Mouse (Mus musculus) heart, adult 2 months (tissue): ENCODE data around the gene A930002H24Rik. TPM values are rescaled to one million over a fixed set of nuclear protein-coding genes. Genes with fewer than 3 reads are reported as not detected.

ENCODE experiments used
- DNase-seq, 2 experiments: peaks; one replicate each; pipeline ENCODE4 v3.0.0; 2021
- H3K27ac ChIP-seq: fragments of 200-600 bp; 2 replicates; pipeline ENCODE4 v1.8.1; 2022
- H3K27me3 ChIP-seq: fragments of 200-500 bp; 2 replicates; pipeline ENCODE4 v1.6.1; 2012; ENCODE audit warnings: mild to moderate bottlenecking, low read length, inconsistent platforms, mixed read lengths; ENCODE audit not compliant: control insufficient read depth, insufficient read depth
- H3K36me3 ChIP-seq: fragments of 200-500 bp; 2 replicates; pipeline ENCODE4 v1.6.1; 2012; ENCODE audit warnings: low read length, inconsistent platforms; ENCODE audit not compliant: control insufficient read depth, insufficient read depth
- H3K4me1 ChIP-seq: fragments of 200-500 bp; 2 replicates; pipeline ENCODE4 v1.6.1; 2011; ENCODE audit warnings: low read length; ENCODE audit not compliant: control insufficient read depth, insufficient read depth
- H3K4me3 ChIP-seq: fragments of 200-600 bp; 2 replicates; pipeline ENCODE4 v1.8.1; 2022
- H3K79me2 ChIP-seq: fragments of 200-500 bp; replicated peaks from 2 replicates; pipeline ENCODE4 v1.6.1; 2012; ENCODE audit warnings: mild to moderate bottlenecking, inconsistent platforms, low read length, moderate library complexity, mixed read lengths; ENCODE audit not compliant: control insufficient read depth, insufficient read depth
- H3K9ac ChIP-seq: fragments of 200-500 bp; 2 replicates; pipeline ENCODE4 v1.6.1; 2012; ENCODE audit warnings: low read depth, mild to moderate bottlenecking, control low read depth, inconsistent platforms, low read length, mixed read lengths
- CTCF ChIP-seq: fragments of 200-600 bp; IDR thresholded peaks from 2 replicates; pipeline ENCODE4 v1.8.1; 2022; ENCODE audit warnings: antibody characterized with exemption, mild to moderate bottlenecking, moderate library complexity
- EP300 ChIP-seq: fragments of 200-500 bp; IDR thresholded peaks from 2 replicates; pipeline ENCODE4 v1.6.1; 2011; ENCODE audit warnings: low read depth, low read length, control low read depth; ENCODE audit not compliant: insufficient read depth
- POLR2A ChIP-seq: fragments of 200-500 bp; IDR thresholded peaks from 2 replicates; pipeline ENCODE4 v1.6.1; 2011; ENCODE audit warnings: mild to moderate bottlenecking, low read depth, low read length, control low read depth; ENCODE audit not compliant: insufficient read depth
- WGBS: fragments of 180-500 bp; shearing (Covaris S2); methylation state at CpG from one replicate; pipeline ENCODE4 v1.1.7; 2018; 5-methylcytosine and 5-hydroxymethylcytosine counted together
- intact Hi-C: fragments of 180-260 bp; cut with DNase I; formaldehyde crosslinking; loops from one replicate; pipeline ENCODE4 v1.15.1; 2025
- polyA plus RNA-seq: library from polyadenylated mRNA; depleted of rRNA; stranded (reverse); fragments of >200 nt; gene quantifications from 2 replicates; pipeline ENCODE4 v1.2.3, GENCODE M21; 2012; rRNA removed
- total RNA-seq, 2 experiments: library from RNA; stranded (reverse); gene quantifications; 2 replicates each; pipeline ENCODE4 v1.2.3; 2021

A930002H24Rik gene
- total and polyA plus RNA-seq, 3 experiments, result 0.98 TPM; not detected in 2

- Histone ChIP-seq H3K79me2 (no peaks in the 10 kb centered on the region), H3K27ac (no peak overlapping the region), H3K4me3 (no peak overlapping the region), H3K27me3 (no peaks in the 10 kb centered on the region), H3K4me1 (no peaks in the 10 kb centered on the region), H3K36me3 (no peaks in the 10 kb centered on the region), H3K9ac (no peak overlapping the region)
- DNase-seq, result no peak
- WGBS, result 92% methylated on average over 6 of the region's 6 CpGs
- intact Hi-C loops, result no loop called here
- TF ChIP-seq POLR2A, result no peak
- no peak for TF ChIP-seq EP300
- TF ChIP-seq CTCF, result no peak
Measured at GRCm38 (mm10) chr17:63813552-63813951, 50.0 kb downstream of the A930002H24Rik start.

Other genes with a start within 250 kb of the A930002H24Rik start
- gene Fer, start 729 bp downstream of the A930002H24Rik start, total RNA-seq, result 10 to 100 TPM; 19.4 to 19.8 TPM
- gene Fer, start 729 bp downstream of the A930002H24Rik start, polyA plus RNA-seq, result 3.9 and 7.9 TPM in 2 replicates